Mouse (Mus musculus) C2C12 (cell line): ENCODE results near the gene Ahdc1. TPM values are rescaled to one million over a fixed set of nuclear protein-coding genes. Genes with fewer than 3 reads are reported as not detected.

Source experiments
- H3K27me3 ChIP-seq: one replicate; pipeline ENCODE4 v1.6.1; 2011; ENCODE audit not compliant: control insufficient read depth, insufficient read depth, insufficient read length
- H3K36me3 ChIP-seq: one replicate; pipeline ENCODE4 v1.6.1; 2011; ENCODE audit not compliant: control insufficient read depth, insufficient read depth
- H3K4me3 ChIP-seq: one replicate; pipeline ENCODE4 v1.5.1; 2011; ENCODE audit warnings: mild to moderate bottlenecking, control low read depth; ENCODE audit not compliant: poor library complexity, insufficient read depth, severe bottlenecking
- H3K79me2 ChIP-seq: one replicate; pipeline ENCODE4 v1.6.1; 2011; ENCODE audit not compliant: control insufficient read depth, insufficient read depth
- H3K79me3 ChIP-seq: one replicate; pipeline ENCODE4 v1.6.1; 2011; ENCODE audit warnings: low read depth, control low read depth
- H3ac ChIP-seq: one replicate; pipeline ENCODE3; 2011; ENCODE audit warnings: low read depth; ENCODE audit not compliant: control insufficient read depth, insufficient read length
- CEBPB ChIP-seq: IDR thresholded peaks from one replicate; pipeline ENCODE4 v1.6.1; 2011; ENCODE audit warnings: low read depth, mild to moderate bottlenecking, control low read depth, moderate library complexity
- CTCF ChIP-seq: IDR thresholded peaks from one replicate; pipeline ENCODE4 v1.5.1; 2011; ENCODE audit not compliant: control insufficient read depth, insufficient read depth, insufficient read length
- FOSL1 ChIP-seq: IDR thresholded peaks from one replicate; pipeline ENCODE4 v1.8.0; 2011; ENCODE audit warnings: mild to moderate bottlenecking, low read length; ENCODE audit not compliant: poor library complexity, insufficient read depth, severe bottlenecking
- MAX ChIP-seq: IDR thresholded peaks from one replicate; pipeline ENCODE4 v1.6.1; 2011; ENCODE audit warnings: mild to moderate bottlenecking, control low read depth
- MYOD1 ChIP-seq: IDR thresholded peaks from one replicate; pipeline ENCODE4 v1.6.1; 2011; ENCODE audit warnings: low read depth; ENCODE audit not compliant: control insufficient read depth, insufficient read length
- MYOG ChIP-seq: IDR thresholded peaks from one replicate; pipeline ENCODE4 v1.6.1; 2011; ENCODE audit not compliant: control insufficient read depth, insufficient read length; ENCODE audit errors: extremely low read depth
- USF1 ChIP-seq: IDR thresholded peaks from one replicate; pipeline ENCODE4 v1.6.1; 2011; ENCODE audit warnings: low read depth, mild to moderate bottlenecking, control low read depth, moderate library complexity
- polyA plus RNA-seq: library from polyadenylated mRNA; unstranded; fragments of >200 nt; fragmentation: generic; extraction: Trizol; gene quantifications from one replicate; pipeline ENCODE4 v1.2.1, GENCODE M21; 2012; ENCODE audit warnings: missing spikeins

The Ahdc1 gene
- polyA plus RNA-seq, 1 experiment: 27.9 TPM

GRCm38 (mm10) chr4:133060702-133061101 lies 49.6 kb downstream of the Ahdc1 start:
- H3K79me2 ChIP-seq: peaks cover 18% of the 10 kb centered on the region
- no peak overlapping the region for H3ac ChIP-seq
- no peak overlapping the region for H3K4me3 ChIP-seq
- TF ChIP-seq MYOG (no peak), MAX (no peak), MYOD1 (no peak), FOSL1 (no peak), CEBPB (no peak), CTCF (no peak), USF1 (no peak)
- H3K27me3 ChIP-seq: no peaks in the 10 kb centered on the region
- H3K79me3 ChIP-seq: peaks cover 2% of the 10 kb centered on the region
- H3K36me3 ChIP-seq: peaks cover 56% of the 10 kb centered on the region

- TF ChIP-seq MAX (no peak), MYOG (no peak), FOSL1 (no peak), CTCF (no peak), CEBPB (no peak), MYOD1 (no peak), USF1 (no peak)
These were observed 50.7 kb downstream of the Ahdc1 start for GRCm38 (mm10) chr4:133061798-133062197.

GRCm38 (mm10) chr4:133062286-133062685 lies 51.2 kb downstream of the Ahdc1 start:
- Histone ChIP-seq H3K79me3 (peaks cover 2% of the 10 kb centered on the region), H3K79me2 (peaks cover 18% of the 10 kb centered on the region), H3K36me3 (peaks cover 63% of the 10 kb centered on the region), H3ac (no peak overlapping the region), H3K27me3 (no peaks in the 10 kb centered on the region), H3K4me3 (no peak overlapping the region)
- TF ChIP-seq CTCF (no peak), USF1 (no peak), CEBPB (no peak), MAX (no peak), FOSL1 (no peak), MYOG (no peak), MYOD1 (no peak)

More at GRCm38 (mm10) chr4:133061798-133062197, 50.7 kb downstream of the Ahdc1 start:
- Histone ChIP-seq H3K36me3 (peaks cover 61% of the 10 kb centered on the region), H3K27me3 (no peaks in the 10 kb centered on the region), H3ac (no peak overlapping the region), H3K79me3 (peaks cover 2% of the 10 kb centered on the region), H3K4me3 (no peak overlapping the region), H3K79me2 (peaks cover 18% of the 10 kb centered on the region)

GRCm38 (mm10) chr4:133063203-133063602 lies 52.1 kb downstream of the Ahdc1 start:
- peaks cover 63% of the 10 kb centered on the region for H3K36me3 ChIP-seq
- H3K79me2 ChIP-seq: peaks cover 14% of the 10 kb centered on the region
- H3K4me3 ChIP-seq: no peak overlapping the region
- peaks cover 4% of the 10 kb centered on the region for H3K79me3 ChIP-seq
- TF ChIP-seq MAX (no peak), MYOG (no peak), CEBPB (no peak), MYOD1 (no peak), FOSL1 (no peak), USF1 (no peak), CTCF (no peak)
- no peak overlapping the region for H3ac ChIP-seq
- H3K27me3 ChIP-seq: no peaks in the 10 kb centered on the region

- H3K36me3 ChIP-seq: peaks cover 61% of the 10 kb centered on the region
- H3K27me3 ChIP-seq: no peaks in the 10 kb centered on the region
- TF ChIP-seq CEBPB (no peak), MYOG (no peak), MAX (no peak), CTCF (no peak), MYOD1 (no peak), USF1 (no peak), FOSL1 (no peak)
- peaks cover 8% of the 10 kb centered on the region for H3K79me2 ChIP-seq
- no peak overlapping the region for H3ac ChIP-seq
- peaks cover 4% of the 10 kb centered on the region for H3K79me3 ChIP-seq
- no peak overlapping the region for H3K4me3 ChIP-seq
These were observed 52.7 kb downstream of the Ahdc1 start for GRCm38 (mm10) chr4:133063799-133064198.

GRCm38 (mm10) chr4:133064791-133065190 lies 53.7 kb downstream of the Ahdc1 start:
- Histone ChIP-seq H3ac (no peak overlapping the region), H3K36me3 (peaks cover 58% of the 10 kb centered on the region), H3K27me3 (no peaks in the 10 kb centered on the region), H3K79me2 (peaks cover 2% of the 10 kb centered on the region), H3K79me3 (peaks cover 1% of the 10 kb centered on the region), H3K4me3 (no peak overlapping the region)
- TF ChIP-seq FOSL1 (no peak), MYOG (no peak), MYOD1 (no peak), USF1 (no peak), MAX (no peak), CEBPB (no peak)

- Histone ChIP-seq H3K79me2 (peaks cover 9% of the 10 kb centered on the region), H3K4me3 (no peak overlapping the region), H3K27me3 (no peaks in the 10 kb centered on the region), H3K79me3 (peaks cover 1% of the 10 kb centered on the region), H3K36me3 (peaks cover 53% of the 10 kb centered on the region), H3ac (no peak overlapping the region)
- TF ChIP-seq MYOD1 (no peak), MYOG (no peak), MAX (no peak), CEBPB (no peak), CTCF (no peak), USF1 (no peak), FOSL1 (no peak)
These were observed 54.9 kb downstream of the Ahdc1 start for GRCm38 (mm10) chr4:133065894-133066386.
